Mouse (Mus musculus): Measurements from ENCODE around the gene Gm5798. TPM values are rescaled to one million over a fixed set of nuclear protein-coding genes. Genes with fewer than 3 reads are reported as not detected.
"Not testable (repeated sequence)": the region's sequence is repeated elsewhere in the genome, so short reads cannot be mapped to it uniquely, and the experiment has no call there.

Gene Gm5798
- not detected in 2 replicates for polyA plus RNA-seq (2016; fragmentation: Nextera tagmentation; extraction: Ambion mirVana)

DNA sequence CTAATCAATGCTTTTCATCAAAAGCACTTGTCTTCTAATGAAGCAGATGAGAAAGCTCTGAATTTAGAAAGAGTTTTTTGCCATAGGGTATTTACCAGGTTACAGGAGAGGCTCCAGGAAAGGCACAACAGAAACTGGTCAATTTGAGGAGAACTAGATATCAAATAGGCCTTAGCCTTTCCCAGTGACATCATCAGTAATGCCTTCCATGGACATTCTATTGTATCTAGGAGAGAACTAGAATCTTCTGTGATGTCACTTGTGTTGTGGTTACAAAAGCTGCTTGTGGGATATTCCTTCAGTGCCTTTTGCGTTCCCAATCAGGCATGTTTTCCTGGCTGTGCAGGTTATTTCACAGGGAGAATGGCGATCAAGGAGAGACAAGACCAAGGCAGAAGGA lies at the start of gene Gm5798:
Gene Gm5798 (plus strand): TSS at position 301 of the 400 bp plus-strand sequence.
- H3K4me1 ChIP-seq (replicated peaks); H3K27me3 ChIP-seq (replicated peaks); H3K27ac ChIP-seq (ENCODE audit: poor library complexity, severe bottlenecking); H3K4me2 ChIP-seq; H3K9me3 ChIP-seq (replicated peaks); H3K36me3 ChIP-seq; H3K9ac ChIP-seq; H3K4me3 ChIP-seq; ATAC-seq (ENCODE audit: insufficient number of reproducible peaks, low FRiP score): not testable (repeated sequence)
- 51% methylated on average over 2 of the region's 2 CpGs for WGBS

DNA sequence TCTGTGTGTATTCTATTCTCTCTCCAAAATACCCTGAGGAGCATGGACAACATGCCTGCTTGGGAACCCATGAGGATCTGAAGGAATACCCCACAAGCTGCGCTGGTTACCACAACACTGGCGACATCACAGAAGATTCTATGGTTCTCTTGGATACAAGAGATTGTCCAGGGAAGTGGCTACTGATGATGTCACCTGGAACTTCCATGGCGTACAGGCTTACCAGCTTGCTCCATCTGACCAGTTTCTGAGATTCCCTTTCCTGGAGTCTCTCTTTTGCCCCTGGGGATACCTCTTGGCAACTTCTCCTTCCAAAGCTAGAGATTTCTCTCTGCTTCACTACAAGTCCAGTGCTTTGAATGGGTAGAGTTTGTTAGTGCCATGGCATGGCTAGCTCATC lies 37.9 kb downstream of the Gm5798 start, which contains the start of gene Gm7945:
Gene Gm7945 (minus strand): TSS at position 101 of the 400 bp plus-strand sequence.
- not testable (repeated sequence) for H3K36me3 ChIP-seq; H3K9me3 ChIP-seq (replicated peaks); H3K9ac ChIP-seq; H3K27ac ChIP-seq (ENCODE audit: poor library complexity, severe bottlenecking); H3K4me2 ChIP-seq; H3K4me1 ChIP-seq (replicated peaks); ATAC-seq (ENCODE audit: insufficient number of reproducible peaks, low FRiP score); H3K4me3 ChIP-seq; H3K27me3 ChIP-seq (replicated peaks)
- WGBS, result no CpG with 5 or more reads among the region's 3 CpGs

Other genes with a start within 250 kb of the Gm5798 start
- 0.63 TPM in 2 replicates for gene Mat1a, start 243.6 kb upstream of the Gm5798 start, polyA plus RNA-seq (2016; fragmentation: Nextera tagmentation; extraction: Ambion mirVana)
- 0.20 and 0.23 TPM in 2 replicates for gene Sftpa1, start 216.8 kb upstream of the Gm5798 start, polyA plus RNA-seq (2016; fragmentation: Nextera tagmentation; extraction: Ambion mirVana)
- 0.27 TPM in 1 of 2 replicates, not detected in the other for gene Mbl1, start 197.2 kb upstream of the Gm5798 start, polyA plus RNA-seq (2016; fragmentation: Nextera tagmentation; extraction: Ambion mirVana)
- gene Sftpd, start 163.5 kb upstream of the Gm5798 start, polyA plus RNA-seq (2016; fragmentation: Nextera tagmentation; extraction: Ambion mirVana), result not detected in 2 replicates
- gene Gm2832, start 69.8 kb upstream of the Gm5798 start, polyA plus RNA-seq (2016; fragmentation: Nextera tagmentation; extraction: Ambion mirVana), result 0.14 TPM in 1 of 2 replicates, not detected in the other
- gene Gm7945, start 37.8 kb downstream of the Gm5798 start, polyA plus RNA-seq (2016; fragmentation: Nextera tagmentation; extraction: Ambion mirVana), result not detected in 2 replicates
- not detected in 2 replicates for gene Gm6482, start 59.7 kb downstream of the Gm5798 start, polyA plus RNA-seq (2016; fragmentation: Nextera tagmentation; extraction: Ambion mirVana)
- not detected in 2 replicates for gene Gm7954, start 104.9 kb downstream of the Gm5798 start, polyA plus RNA-seq (2016; fragmentation: Nextera tagmentation; extraction: Ambion mirVana)
- not detected in 2 replicates for gene Gm3486, start 140.9 kb downstream of the Gm5798 start, polyA plus RNA-seq (2016; fragmentation: Nextera tagmentation; extraction: Ambion mirVana)
- gene Gm7970, start 207.0 kb downstream of the Gm5798 start, polyA plus RNA-seq (2016; fragmentation: Nextera tagmentation; extraction: Ambion mirVana), result not detected in 2 replicates
- not detected in 2 replicates for gene 1700049E17Rik2, start 224.6 kb downstream of the Gm5798 start, polyA plus RNA-seq (2016; fragmentation: Nextera tagmentation; extraction: Ambion mirVana)